Mouse (Mus musculus): ENCODE results near the gene Zfp60.
"Not testable (repeated sequence)": the region's sequence is repeated elsewhere in the genome, so short reads cannot be mapped to it uniquely, and the experiment has no call there.

The Zfp60 gene

DNA sequence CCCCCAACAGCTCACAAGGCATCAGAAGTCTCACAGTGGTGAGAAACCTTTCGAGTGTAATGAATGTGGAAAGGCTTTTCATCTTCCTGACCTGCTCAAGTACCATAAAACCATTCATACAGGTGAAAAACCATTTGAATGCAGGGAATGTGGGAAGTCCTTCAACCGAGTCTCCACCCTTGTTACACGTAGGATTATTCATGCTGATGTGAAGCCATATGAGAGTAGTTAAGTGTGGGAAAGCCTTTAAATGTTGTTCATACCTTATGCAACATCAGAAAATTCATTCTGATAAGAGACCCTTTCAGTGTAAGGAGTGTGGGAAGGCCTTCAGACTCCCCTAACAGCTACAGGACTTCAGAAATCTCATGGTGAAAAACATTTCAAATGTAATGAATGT lies 62.7 kb downstream of the Zfp60 start:
- DNase-seq (ENCODE audit: low spot score): not testable (repeated sequence)

DNA sequence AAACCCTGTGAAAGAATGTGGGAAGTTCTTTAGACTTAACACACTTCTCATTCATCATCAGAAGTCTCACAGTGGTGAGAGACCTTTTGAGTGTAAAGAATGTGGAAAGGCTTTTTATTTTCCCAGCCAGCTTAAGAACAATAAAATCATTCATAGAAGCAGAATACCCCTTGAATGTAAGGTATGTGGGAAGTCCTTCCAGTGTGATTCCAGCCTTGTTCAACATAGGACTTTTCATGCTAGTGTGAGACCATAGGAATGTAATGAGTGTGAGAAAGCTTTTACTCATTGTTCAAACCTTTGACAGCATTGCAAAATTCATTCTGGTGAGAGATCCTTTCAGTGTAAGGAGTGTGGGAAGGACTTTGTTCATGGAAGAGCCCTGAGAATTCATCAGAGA lies 63.4 kb downstream of the Zfp60 start:
- DNase-seq (ENCODE audit: low spot score): no peak

GRCm38 (mm10) chr7:27797906-27798811 lies 67.0 kb downstream of the Zfp60 start:
- no peak for DNase-seq (ENCODE audit: low spot score)

DNA sequence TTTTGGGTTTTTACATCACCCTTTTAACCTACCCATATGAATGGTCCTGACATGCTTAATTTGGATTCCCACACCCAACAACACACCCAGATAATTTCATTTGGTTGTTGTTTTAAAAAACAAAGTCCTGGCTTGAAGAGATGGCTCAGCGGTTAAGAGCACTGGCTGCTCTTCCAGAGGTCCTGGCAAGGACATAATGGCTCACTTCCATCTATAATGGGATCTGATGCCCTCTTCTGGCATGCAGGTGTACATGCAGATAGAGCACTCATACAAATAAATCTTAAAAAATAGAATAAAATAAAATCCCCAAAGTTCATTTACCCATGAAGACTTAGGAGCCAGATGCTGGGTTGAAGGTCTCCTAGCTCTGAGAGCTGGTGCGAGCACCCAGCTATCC lies 69.9 kb downstream of the Zfp60 start:
- DNase-seq (ENCODE audit: low spot score): no peak

DNA sequence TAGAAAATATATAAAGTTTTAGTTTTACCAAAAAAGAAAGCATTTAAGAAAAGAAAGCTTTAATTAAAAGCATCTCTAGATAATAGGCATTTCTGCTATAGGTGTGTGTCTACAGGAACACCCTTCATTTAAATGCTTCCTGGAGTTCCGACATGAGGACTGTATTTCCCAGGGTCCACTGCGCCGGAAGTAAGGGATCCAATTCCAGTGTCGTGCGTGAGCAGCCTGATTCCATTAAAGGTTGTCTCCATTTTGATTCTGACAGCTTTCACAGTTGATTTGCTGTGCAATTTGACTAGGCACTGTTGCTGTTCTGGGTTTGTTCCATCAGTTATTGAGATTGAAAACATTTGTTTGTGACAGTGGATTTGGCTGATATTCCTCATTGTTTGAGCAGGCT lies 71.8 kb downstream of the Zfp60 start:
- DNase-seq (ENCODE audit: low spot score): no peak

Data from ovary, adult 18-20 months (tissue).